Mouse (Mus musculus) embryonic facial prominence, embryonic 10.5 days (tissue): ENCODE data around the gene Gpr19. TPM values are rescaled to one million over a fixed set of nuclear protein-coding genes. Genes with fewer than 3 reads are reported as not detected.
A peak's percentile ranks its signal among the peaks of the same experiment; 100 is the strongest.

ENCODE experiments used
- DNase-seq: peaks from one replicate; pipeline ENCODE4 v3.0.0-alpha.2; 2017; ENCODE audit warnings: low spot score
- H3K27ac ChIP-seq: fragments of 300-500 bp; sonication (generic); replicated peaks from 2 replicates; pipeline ENCODE4 v1.5.1; 2016; ENCODE audit warnings: mild to moderate bottlenecking
- H3K27me3 ChIP-seq: fragments of 300-500 bp; sonication (generic); replicated peaks from 2 replicates; pipeline ENCODE4 v1.6.1; 2016; ENCODE audit warnings: low read depth, mild to moderate bottlenecking; ENCODE audit not compliant: poor library complexity, severe bottlenecking
- H3K36me3 ChIP-seq: fragments of 300-500 bp; sonication (generic); replicated peaks from 2 replicates; pipeline ENCODE4 v1.6.1; 2016; ENCODE audit warnings: mild to moderate bottlenecking, moderate library complexity
- H3K4me1 ChIP-seq: fragments of 300-500 bp; sonication (generic); 2 replicates; pipeline ENCODE4 v1.6.1; 2016
- H3K4me3 ChIP-seq: fragments of 300-500 bp; sonication (generic); 2 replicates; pipeline ENCODE4 v1.5.1; 2016; ENCODE audit warnings: mild to moderate bottlenecking, moderate library complexity
- H3K9me3 ChIP-seq: fragments of 300-500 bp; sonication (generic); 2 replicates; pipeline ENCODE4 v1.6.1; 2016; ENCODE audit warnings: mild to moderate bottlenecking
- WGBS: fragments of 180-500 bp; shearing (Covaris S2); methylation state at CpG from one replicate; pipeline ENCODE4 v1.1.7; 2016; 5-methylcytosine and 5-hydroxymethylcytosine counted together
- polyA plus RNA-seq: library from polyadenylated mRNA; unstranded; fragments of >200 nt; fragmentation: Nextera tagmentation; extraction: Ambion mirVana; gene quantifications from 2 replicates; pipeline ENCODE4 v1.2.1, GENCODE M21; 2016

The Gpr19 gene
- polyA plus RNA-seq, 1 experiment from 2014 or later: 14.5 TPM

DNA sequence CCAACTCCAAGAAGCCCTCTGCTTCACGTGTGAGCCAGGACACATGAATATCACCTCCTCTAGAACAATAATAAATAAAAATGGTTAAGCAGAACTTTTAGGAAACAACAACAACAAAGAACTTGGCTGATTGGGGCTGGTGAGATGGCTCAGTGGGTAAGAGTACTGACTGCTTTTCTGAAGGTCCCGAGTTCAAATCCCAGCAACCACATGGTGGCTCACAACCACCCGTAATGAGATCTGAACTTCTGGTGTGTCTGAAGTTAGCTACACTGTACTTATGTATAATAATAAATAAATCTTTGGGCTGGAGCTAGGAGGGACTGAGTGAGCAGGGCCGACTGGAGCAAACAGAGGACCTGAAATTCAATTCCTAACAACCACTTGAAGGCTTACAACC lies 21.1 kb downstream of the Gpr19 start:
- Histone ChIP-seq H3K4me3 (no peak overlapping the region), H3K9me3 (no peaks in the 10 kb centered on the region), H3K27ac (no peak overlapping the region), H3K36me3 (peaks cover 7% of the 10 kb centered on the region; the same call in 1 of the 2 replicates), H3K27me3 (no peaks in the 10 kb centered on the region), H3K4me1 (peaks cover 11% of the 10 kb centered on the region)
- 87% methylated on average over 4 of the region's 4 CpGs for WGBS
- DNase-seq: no peak

DNA sequence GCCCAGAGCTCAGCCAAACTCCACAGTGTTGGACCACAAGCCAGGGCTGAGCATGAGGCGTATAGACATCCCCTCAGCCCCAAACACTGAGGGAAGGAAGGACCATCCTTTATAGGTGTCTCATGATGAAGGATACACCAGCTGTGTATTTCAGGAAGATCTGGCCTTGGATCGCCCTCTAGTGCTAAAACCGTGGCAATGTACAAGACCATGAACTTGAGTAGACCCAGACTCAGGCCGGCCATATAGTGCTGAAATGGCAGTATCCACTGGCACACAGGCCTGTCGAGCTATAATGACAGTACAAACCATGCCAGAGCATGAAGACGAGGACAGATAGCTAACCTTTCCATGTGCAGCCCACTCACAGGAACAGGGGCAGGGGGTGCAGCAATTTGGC lies 21.6 kb downstream of the Gpr19 start:
- Histone ChIP-seq H3K27me3 (no peaks in the 10 kb centered on the region), H3K27ac (no peak overlapping the region), H3K9me3 (no peaks in the 10 kb centered on the region), H3K4me3 (no peak overlapping the region), H3K36me3 (peaks cover 3% of the 10 kb centered on the region; the same call in 1 of the 2 replicates), H3K4me1 (peaks cover 11% of the 10 kb centered on the region)
- WGBS: 86% methylated on average over 6 of the region's 6 CpGs
- DNase-seq: no peak

DNA sequence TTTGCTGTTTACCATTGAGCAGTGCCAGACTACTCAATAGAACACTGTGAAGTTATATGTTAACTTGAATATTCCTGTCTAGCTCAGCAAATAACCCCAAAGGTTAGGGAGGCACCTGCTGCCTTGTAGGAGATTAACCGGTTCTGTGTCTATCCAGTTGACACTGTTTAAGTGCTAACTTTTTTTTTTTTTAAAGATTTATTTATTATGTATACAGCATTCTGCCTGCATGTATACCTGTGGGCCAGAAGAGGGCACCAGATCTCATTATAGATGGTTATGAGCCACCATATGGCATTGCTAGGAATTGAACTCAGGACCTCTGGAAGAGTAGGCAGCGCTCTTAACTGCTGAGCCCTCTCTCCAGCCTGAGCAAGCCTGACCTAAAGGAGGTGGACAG lies 25.4 kb downstream of the Gpr19 start:
- Histone ChIP-seq H3K36me3 (peaks cover 31% of the 10 kb centered on the region), H3K4me1 (no peaks in the 10 kb centered on the region), H3K27ac (no peak overlapping the region), H3K27me3 (no peaks in the 10 kb centered on the region), H3K9me3 (no peaks in the 10 kb centered on the region), H3K4me3 (no peak overlapping the region)
- WGBS: 85% methylated on average over 2 of the region's 2 CpGs
- no peak for DNase-seq

DNA sequence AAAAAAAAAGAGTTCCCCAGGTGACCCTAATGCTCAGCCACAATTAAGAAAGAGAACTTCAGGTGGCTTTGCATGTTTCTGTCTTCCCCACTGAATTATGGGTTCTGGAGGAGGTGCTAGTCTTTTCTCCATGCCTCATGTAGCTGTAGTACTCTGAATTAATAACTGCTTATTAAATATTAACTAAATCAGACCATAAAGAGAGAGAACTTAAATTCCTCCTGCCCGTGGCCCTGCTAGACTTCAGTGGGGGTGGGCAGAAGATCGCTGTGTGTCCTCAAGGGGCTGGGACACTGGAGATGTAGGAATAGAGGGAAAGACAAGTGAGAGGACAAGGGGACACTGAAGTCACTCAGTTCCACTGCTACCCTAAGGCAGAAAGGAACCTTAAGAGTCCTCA lies 26.1 kb downstream of the Gpr19 start:
- Histone ChIP-seq H3K27me3 (no peaks in the 10 kb centered on the region), H3K36me3 (peaks cover 38% of the 10 kb centered on the region), H3K4me1 (no peaks in the 10 kb centered on the region), H3K9me3 (no peaks in the 10 kb centered on the region), H3K4me3 (no peak overlapping the region), H3K27ac (no peak overlapping the region)
- WGBS: 86% methylated on average over 2 of the region's 2 CpGs
- DNase-seq: no peak

DNA sequence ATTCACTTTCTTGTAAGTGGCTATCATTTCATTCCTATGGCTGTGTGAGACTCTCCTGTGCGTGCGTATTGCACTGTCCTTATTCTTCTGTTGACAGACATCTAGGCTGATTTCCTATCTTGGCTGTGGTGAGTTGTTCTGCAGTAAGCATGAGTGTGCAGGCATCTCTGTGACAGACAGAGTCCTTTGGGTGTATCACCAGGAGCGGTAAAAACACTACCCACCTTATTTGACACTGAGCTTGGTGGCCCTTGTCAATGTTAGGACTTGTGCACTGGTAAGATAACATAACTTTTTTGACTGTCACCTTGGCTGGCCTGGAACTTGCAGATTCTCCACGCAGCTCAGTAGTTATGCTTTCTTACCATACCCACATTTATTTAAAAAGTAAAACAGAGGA lies 27.5 kb downstream of the Gpr19 start:
- DNase-seq: no peak
- H3K27ac ChIP-seq: no peak overlapping the region
- WGBS: 93% methylated on average over 4 of the region's 4 CpGs
- no peaks in the 10 kb centered on the region for H3K27me3 ChIP-seq
- peaks cover 35% of the 10 kb centered on the region for H3K36me3 ChIP-seq
- no peak overlapping the region for H3K4me3 ChIP-seq
- H3K9me3 ChIP-seq: no peaks in the 10 kb centered on the region
- H3K4me1 ChIP-seq: no peaks in the 10 kb centered on the region

DNA sequence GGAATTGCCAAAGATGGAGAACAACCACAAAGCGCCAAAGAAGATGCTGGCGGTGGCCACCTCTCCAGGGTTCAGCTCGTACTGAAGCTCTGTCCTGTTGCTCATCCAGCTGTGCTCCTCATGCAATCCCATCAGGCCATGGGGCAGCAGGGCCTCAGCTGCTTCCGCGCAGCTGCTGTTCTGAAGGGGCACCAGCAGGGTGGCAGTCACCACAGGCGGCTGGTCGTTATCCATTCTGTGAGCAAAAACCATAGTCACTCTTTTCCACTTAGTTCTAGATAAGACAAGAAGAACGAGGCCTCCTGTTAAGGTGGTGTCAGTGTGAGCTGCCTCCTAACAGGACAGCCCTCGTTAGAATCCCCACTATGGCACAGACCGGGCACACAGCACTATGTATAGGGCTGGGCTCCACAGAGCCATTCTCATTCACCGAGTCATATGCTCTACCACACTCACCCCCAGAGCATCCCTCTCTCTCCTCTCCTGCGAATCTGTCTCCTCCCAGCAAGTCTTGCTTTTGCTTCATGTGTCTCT lies 28.1 kb downstream of the Gpr19 start:
- no peak for DNase-seq
- Histone ChIP-seq H3K4me3 (no peak overlapping the region), H3K4me1 (no peaks in the 10 kb centered on the region), H3K9me3 (no peaks in the 10 kb centered on the region), H3K36me3 (peaks cover 35% of the 10 kb centered on the region), H3K27ac (no peak overlapping the region), H3K27me3 (no peaks in the 10 kb centered on the region)
- WGBS: 94% methylated on average over 12 of the region's 12 CpGs

DNA sequence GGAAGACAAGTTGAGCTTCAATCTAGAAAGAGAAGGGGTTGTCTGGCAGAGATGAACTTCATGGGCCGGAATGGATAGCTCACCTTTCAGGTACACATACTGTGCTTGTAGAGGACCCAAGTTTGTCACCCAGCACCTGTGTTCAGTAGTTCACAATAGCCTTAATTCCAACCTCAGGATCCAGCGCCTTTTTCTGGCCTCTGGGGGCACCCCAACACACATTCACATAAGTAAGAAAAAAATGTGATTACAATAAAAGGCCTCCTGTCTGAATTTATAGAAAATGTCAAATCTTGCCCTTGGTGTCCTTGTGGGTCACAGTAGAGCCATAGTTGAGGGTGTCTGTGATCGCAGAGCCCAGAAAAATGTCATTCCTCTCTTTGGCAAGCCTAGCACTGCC lies 31.1 kb downstream of the Gpr19 start:
- WGBS: 91% methylated on average over 3 of the region's 3 CpGs
- Histone ChIP-seq H3K4me1 (peaks cover 8% of the 10 kb centered on the region), H3K4me3 (no peak overlapping the region), H3K27ac (no peak overlapping the region), H3K36me3 (peaks cover 35% of the 10 kb centered on the region), H3K27me3 (no peaks in the 10 kb centered on the region), H3K9me3 (no peaks in the 10 kb centered on the region)
- DNase-seq: no peak

DNA sequence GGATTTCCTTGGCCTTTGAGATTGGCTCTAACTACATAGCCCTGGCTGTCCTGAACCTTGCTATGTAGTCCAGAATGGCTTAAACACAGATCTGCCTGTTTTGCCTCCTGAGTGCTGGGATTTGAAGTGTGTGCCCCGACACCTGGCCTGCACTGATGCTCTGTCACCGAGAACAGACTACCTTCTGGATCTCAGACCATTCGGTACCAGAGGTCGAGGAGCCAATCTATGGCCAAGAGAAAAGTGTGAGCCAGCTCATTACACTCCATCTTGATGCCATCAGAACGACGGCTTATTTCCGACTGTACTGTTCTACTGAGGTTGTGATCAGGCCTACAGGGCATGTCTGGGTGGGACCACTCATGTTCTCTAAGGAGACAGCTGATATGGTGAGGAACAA lies 32.3 kb downstream of the Gpr19 start:
- peaks cover 15% of the 10 kb centered on the region for H3K4me1 ChIP-seq
- no peak for DNase-seq
- H3K36me3 ChIP-seq: peaks cover 35% of the 10 kb centered on the region
- no peaks in the 10 kb centered on the region for H3K9me3 ChIP-seq
- H3K27ac ChIP-seq: no peak overlapping the region
- 93% methylated on average over 7 of the region's 7 CpGs for WGBS
- H3K4me3 ChIP-seq: no peak overlapping the region
- no peaks in the 10 kb centered on the region for H3K27me3 ChIP-seq

DNA sequence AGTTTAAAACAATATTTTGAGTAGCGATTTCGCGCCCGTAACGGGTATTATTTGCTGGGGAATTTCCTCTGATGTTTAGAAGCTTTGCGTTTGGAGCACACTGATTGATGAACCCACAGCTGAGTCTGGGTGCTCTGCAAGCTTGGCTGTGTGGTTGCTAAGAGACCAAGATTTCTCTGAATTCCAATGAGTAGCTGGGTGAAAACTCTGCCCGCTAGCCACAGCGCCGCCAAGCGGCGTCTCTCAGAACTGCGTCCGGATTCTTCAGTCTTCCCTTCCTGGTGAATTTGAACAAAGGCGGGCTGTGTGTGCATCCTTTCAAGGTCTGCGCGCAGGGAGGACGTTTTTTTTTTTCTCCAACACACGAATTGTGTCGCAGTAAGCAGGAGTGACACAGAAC lies 35.2 kb downstream of the Gpr19 start:
- DNase-seq: peak; percentile 98
- Histone ChIP-seq H3K9me3 (no peaks in the 10 kb centered on the region), H3K4me1 (peaks cover 20% of the 10 kb centered on the region), H3K27me3 (no peaks in the 10 kb centered on the region), H3K36me3 (peaks cover 8% of the 10 kb centered on the region), H3K4me3 (peak overlapping the region; percentile 47), H3K27ac (peak overlapping the region; percentile 72)
- WGBS: 2% methylated on average over 19 of the region's 19 CpGs

DNA sequence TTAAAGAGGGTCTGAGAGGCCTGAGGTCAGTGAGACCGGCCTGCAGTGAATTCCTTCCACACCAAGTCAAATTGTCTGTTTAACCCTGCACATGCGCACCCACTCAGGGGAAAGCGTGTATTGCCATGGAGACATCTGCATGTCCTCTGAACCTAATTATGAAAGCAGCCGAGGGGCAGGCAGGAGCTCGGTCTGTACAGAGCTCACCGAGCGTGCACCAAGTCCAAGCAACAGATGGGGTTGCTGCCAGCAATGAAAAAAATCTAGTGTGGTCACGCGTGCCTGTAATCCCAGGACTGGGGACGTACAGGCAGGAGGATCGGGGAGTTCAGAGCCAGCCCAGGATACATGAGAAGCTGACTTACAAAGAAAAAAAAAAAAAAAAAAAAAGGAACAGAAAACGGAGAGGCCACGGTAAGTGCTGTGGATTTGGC lies 35.7 kb downstream of the Gpr19 start:
- DNase-seq: peak; percentile 65
- Histone ChIP-seq H3K4me1 (peaks cover 20% of the 10 kb centered on the region), H3K4me3 (peak overlapping the region; percentile 47), H3K27me3 (no peaks in the 10 kb centered on the region), H3K27ac (peak overlapping the region; percentile 72), H3K36me3 (peaks cover 4% of the 10 kb centered on the region), H3K9me3 (no peaks in the 10 kb centered on the region)
- WGBS: 36% methylated on average over 13 of the region's 13 CpGs

DNA sequence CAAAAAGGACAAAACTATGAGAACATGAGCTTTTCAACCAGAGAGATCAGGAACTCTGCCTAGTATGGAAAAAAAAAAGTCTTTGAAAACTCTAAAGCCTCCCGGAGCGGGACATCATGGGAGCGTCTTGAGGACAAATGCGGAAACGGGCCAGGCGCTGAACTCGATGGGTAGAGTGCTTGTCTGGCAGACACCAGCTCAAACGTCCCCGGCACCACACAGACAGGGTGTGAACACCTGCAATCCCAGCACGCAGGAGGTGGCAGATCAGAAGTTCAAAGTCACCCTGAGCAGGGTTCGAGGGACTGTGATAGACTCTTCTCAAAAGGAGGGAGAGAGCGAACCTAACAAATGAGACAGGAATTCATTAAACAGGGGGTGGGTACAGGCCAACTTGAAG lies 37.0 kb downstream of the Gpr19 start:
- Histone ChIP-seq H3K4me1 (peaks cover 20% of the 10 kb centered on the region), H3K4me3 (no peak overlapping the region), H3K27me3 (no peaks in the 10 kb centered on the region), H3K9me3 (no peaks in the 10 kb centered on the region), H3K27ac (no peak overlapping the region), H3K36me3 (no peaks in the 10 kb centered on the region)
- 89% methylated on average over 12 of the region's 12 CpGs for WGBS
- no peak for DNase-seq

DNA sequence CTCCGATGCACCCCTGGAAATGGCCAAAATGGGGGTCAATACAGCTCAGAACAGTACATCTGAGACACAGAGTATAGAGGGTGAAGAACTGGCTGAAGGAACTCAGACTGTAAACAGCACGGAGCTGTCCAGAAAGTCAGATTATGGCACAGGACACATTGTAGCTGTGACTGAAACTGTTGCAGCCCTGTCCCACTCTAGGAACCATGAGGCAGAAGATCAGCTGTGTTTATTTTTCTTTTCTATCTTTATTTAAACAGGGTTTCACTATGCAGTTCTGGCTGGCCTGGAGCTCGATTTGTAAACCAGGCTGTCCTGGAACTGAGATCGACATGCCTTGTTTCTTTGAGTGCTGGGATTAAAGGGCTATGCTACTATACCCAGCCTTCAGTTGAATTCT lies 38.1 kb downstream of the Gpr19 start:
- Histone ChIP-seq H3K27me3 (no peaks in the 10 kb centered on the region), H3K9me3 (no peaks in the 10 kb centered on the region), H3K36me3 (no peaks in the 10 kb centered on the region), H3K27ac (peak overlapping the region; percentile 30; the same call in 1 of the 2 replicates), H3K4me1 (peaks cover 20% of the 10 kb centered on the region), H3K4me3 (no peak overlapping the region)
- no peak for DNase-seq
- WGBS: 81% methylated on average over 4 of the region's 4 CpGs

DNA sequence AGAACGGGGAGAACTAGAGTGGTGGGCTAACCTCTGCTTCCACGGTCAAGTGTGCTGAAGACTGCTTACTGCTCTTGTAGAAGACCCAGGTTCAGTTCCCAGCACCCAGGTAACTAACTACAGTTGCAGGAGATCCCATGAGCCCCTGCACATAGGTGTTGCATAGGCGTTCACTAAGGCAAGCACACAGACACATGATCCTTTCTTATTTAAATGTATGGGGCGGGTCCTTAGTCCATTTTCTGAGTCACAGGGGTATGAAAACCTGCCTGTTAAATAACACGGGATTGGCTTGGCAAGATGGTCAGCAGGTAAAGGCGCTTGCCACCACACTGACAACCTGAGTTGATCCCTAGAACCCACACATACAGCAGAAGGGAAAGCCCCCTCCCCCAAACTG lies 39.4 kb downstream of the Gpr19 start:
- H3K9me3 ChIP-seq: no peaks in the 10 kb centered on the region
- no peak overlapping the region for H3K4me3 ChIP-seq
- no peaks in the 10 kb centered on the region for H3K27me3 ChIP-seq
- no peak overlapping the region for H3K27ac ChIP-seq
- 87% methylated on average over 6 of the region's 6 CpGs for WGBS
- H3K36me3 ChIP-seq: no peaks in the 10 kb centered on the region
- H3K4me1 ChIP-seq: peaks cover 22% of the 10 kb centered on the region
- no peak for DNase-seq

DNA sequence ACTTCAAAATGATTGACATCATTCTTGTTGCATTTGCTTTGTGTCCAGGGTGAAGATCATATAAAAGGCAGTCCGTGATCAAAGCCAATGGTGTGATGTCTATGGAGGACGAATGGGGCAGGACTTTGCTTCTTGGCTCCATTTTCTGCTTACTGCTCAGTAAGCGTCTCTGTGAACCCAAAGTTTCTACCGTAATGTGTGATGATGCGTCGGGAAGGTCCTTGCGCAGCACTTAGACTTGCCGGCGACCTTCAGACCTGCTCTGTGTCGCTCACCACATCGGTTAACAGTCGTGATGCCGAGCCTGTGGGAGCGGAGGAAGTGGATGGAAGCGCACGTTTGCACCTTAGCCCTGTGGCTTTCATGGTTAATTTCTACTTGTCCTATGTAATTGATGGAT lies 42.5 kb downstream of the Gpr19 start:
- H3K4me1 ChIP-seq: peaks cover 8% of the 10 kb centered on the region
- H3K27me3 ChIP-seq: no peaks in the 10 kb centered on the region
- no peaks in the 10 kb centered on the region for H3K36me3 ChIP-seq
- no peak overlapping the region for H3K27ac ChIP-seq
- 89% methylated on average over 16 of the region's 16 CpGs for WGBS
- no peak for DNase-seq
- no peak overlapping the region for H3K4me3 ChIP-seq
- no peaks in the 10 kb centered on the region for H3K9me3 ChIP-seq
